Mouse (Mus musculus) skeletal muscle tissue, adult 2 months (tissue): ENCODE measurements around the gene Ugt1a1.
A peak's percentile ranks its signal among the peaks of the same experiment; 100 is the strongest.
"Not testable (repeated sequence)": the region's sequence is repeated elsewhere in the genome, so short reads cannot be mapped to it uniquely, and the experiment has no call there.

Experiments used
- DNase-seq: peaks from one replicate; pipeline ENCODE4 v3.0.0-alpha.2; 2012; ENCODE audit warnings: low read depth, low spot score

Ugt1a1 gene

GRCm38 (mm10) chr1:88211812-88212211, at the start of gene Ugt1a1:
Gene Ugt1a1 (plus strand): TSS chr1:88211959.
- peak; percentile 11 for DNase-seq

DNA sequence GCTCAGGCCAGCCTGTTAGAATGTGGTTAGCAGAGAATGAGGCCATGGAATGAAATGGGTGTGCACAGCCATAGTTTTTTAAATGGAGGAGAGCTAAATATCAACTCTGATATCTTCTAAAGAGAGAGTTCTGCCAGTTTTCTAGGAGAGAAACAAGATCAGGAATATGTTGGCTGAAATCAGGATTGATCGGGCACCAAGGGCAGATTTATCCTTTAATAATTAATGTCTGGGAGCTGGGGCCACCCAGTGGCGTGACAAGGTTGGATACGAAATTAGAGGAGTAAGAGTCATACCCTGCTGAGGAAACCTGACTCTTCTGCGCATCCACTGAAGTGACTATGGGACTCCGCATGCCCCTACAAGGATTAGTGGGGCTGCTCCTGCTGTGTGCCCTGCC, 46.0 kb upstream of the Ugt1a1 start, which contains the start of gene Ugt1a5:
Gene Ugt1a5, plus strand, starts transcription at position 302 of the 400 bp plus-strand sequence.
- no peak for DNase-seq

GRCm38 (mm10) chr1:88172190-88172589, 39.6 kb upstream of the Ugt1a1 start:
- DNase-seq: not testable (repeated sequence)

GRCm38 (mm10) chr1:88179657-88180056, 32.1 kb upstream of the Ugt1a1 start:
- no peak for DNase-seq

- no peak for DNase-seq
Observed at GRCm38 (mm10) chr1:88186325-88186935, 25.3 kb upstream of the Ugt1a1 start.

- DNase-seq: no peak
Observed at GRCm38 (mm10) chr1:88192136-88192535, 19.6 kb upstream of the Ugt1a1 start.

- no peak for DNase-seq
Observed at GRCm38 (mm10) chr1:88195687-88196086, 16.1 kb upstream of the Ugt1a1 start.

GRCm38 (mm10) chr1:88197443-88197842, 14.3 kb upstream of the Ugt1a1 start:
- no peak for DNase-seq

GRCm38 (mm10) chr1:88199996-88200395, 11.8 kb upstream of the Ugt1a1 start:
- DNase-seq: no peak

GRCm38 (mm10) chr1:88200456-88200855, 11.3 kb upstream of the Ugt1a1 start, which contains the start of gene Ugt1a2:
Gene Ugt1a2 (plus strand): TSS chr1:88200601.
- DNase-seq: no peak

DNA sequence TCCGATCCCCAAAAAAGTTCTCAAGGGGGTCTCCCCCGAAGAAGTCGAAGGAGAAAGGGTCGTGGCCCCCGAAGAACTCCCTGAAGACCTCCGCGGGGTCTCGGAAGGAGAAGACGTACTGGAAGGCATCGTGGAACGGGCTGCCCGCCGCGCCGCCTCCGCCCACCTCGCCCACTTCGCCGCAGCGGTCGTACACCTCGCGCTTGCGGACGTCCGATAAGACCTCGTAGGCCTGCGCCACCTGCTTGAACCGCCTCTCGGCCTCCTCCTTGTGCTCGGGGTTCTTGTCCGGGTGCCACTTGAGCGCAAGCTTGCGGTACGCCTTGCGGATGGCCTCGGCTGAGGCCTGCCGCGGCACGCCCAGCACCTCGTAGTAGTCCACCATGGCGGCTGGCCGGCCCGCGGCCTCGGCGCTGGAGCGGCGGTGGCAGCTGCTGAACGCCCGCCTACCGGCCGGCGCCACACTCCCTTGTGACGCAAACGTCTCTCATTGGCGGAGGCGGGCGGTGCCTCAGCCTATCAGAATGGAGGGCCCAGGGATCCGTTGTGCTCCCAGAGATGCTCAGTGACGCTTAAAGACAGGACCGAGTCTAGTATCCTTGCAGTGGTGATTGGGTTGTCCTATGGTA, 6.4 kb upstream of the Ugt1a1 start, which contains the start of gene Dnajb3:
Gene Dnajb3, minus strand, starts transcription at position 489 of the 629 bp plus-strand sequence.
- DNase-seq: peak; percentile 27

DNA sequence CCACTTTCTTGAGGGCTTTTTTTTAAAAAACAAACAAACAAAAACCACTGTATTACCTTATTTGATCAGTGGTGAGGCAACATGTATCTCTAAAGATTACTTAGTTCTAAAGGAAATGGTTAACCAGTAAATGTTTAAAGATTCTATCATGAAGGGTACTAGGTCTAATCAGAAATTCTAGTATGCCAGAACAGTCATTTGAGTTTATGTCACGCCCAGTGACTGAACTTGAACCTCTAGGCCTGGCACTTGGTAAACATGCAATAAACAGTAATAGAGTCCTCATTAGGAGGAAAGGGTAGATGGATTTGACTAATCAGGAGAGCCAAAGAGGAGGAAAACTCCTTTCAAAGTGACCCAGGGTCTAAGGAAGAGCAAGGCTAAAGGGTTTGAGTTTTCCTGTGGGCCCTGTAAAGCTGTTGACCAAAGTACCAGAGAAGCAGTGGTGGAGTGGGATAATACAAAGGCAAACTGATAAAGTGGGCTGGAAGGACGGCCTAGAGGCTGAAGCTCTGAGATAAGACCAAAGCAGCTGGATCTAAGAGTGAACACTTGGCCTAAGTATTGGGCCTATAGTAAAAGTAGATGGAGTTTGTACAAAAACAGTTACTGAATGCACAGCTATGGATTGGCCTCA, 4.8 kb upstream of the Ugt1a1 start:
- DNase-seq: no peak

DNA sequence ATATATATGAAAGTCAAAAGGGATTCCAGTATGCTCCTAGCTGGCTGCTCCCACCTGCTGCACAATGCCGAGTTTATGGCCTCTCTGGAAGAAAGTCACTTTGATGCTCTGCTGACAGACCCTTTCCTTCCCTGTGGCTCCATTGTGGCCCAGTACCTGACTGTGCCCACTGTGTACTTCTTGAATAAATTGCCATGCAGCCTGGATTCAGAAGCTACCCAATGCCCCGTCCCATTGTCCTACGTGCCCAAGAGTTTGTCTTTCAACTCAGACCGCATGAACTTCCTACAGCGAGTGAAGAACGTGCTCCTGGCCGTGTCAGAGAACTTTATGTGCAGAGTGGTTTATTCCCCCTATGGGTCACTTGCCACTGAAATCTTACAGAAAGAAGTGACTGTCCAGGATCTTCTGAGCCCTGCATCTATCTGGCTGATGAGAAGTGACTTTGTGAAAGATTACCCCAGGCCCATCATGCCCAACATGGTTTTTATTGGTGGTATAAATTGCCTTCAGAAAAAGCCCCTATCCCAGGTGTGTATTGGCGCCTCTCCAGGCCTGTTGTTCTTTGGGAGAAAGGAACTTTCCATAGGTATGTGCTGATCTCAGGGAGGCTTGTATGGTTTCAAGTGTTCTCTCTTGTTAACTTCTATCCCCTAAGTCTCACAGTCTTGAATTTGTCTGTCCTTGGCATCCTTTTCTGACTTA, 734 bp downstream of the Ugt1a1 start:
- peak; percentile 14 for DNase-seq

DNA sequence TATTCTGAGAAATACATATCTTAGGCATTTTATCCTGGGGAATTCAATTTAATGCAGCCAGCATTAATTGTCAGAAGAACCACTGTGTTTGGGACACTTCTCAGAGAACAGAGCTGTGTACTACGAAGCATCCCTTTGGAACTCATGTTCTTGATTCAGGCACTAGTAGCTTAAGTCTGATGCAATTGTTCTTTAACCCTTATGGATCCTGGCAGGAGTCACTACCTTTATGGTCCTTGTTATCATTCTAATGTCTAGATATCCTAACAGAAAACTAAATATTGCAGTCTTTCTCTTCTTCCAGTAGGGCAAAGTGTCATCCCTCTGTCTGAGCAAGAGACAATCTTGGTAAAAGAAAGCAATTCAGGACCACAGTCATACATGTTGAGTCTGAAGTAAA, 1.3 kb downstream of the Ugt1a1 start:
- peak; percentile 2 for DNase-seq

DNA sequence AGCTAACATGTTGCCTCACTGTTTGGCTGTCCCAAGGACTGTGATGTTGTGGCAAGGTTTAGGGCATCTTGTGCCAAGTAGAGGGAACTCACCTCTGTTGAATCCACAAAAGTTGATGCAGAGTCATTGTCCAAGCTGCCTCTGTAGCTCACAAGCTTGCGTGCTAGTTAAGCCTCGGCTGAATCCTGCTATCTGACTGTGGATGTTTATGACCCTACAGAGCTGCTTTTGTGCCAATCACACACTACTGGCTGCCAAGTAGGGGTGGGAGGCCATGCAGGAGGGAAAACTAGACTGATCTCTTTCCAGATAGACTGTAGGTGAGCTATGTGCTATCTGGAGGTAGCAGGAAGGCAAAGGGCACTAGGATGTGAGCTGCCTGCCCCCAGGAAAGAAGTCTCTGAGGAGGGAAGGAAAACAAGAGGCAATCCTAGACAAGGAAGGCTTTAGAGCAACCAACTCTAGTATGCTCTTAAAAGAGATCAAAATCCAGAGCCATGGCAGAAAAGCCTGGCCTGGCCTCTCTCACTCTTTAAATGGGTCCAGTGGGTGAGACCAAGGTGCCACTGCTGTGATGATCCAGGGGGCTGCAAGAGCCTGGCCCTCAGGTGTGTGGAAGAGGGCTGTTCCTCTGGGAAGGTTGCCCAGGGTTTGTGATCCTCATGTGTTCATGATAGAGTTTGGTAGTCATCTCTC, 2.2 kb downstream of the Ugt1a1 start:
- DNase-seq: peak; percentile 23

GRCm38 (mm10) chr1:88214462-88214952, 2.7 kb downstream of the Ugt1a1 start:
- DNase-seq: peak; percentile 17

DNA sequence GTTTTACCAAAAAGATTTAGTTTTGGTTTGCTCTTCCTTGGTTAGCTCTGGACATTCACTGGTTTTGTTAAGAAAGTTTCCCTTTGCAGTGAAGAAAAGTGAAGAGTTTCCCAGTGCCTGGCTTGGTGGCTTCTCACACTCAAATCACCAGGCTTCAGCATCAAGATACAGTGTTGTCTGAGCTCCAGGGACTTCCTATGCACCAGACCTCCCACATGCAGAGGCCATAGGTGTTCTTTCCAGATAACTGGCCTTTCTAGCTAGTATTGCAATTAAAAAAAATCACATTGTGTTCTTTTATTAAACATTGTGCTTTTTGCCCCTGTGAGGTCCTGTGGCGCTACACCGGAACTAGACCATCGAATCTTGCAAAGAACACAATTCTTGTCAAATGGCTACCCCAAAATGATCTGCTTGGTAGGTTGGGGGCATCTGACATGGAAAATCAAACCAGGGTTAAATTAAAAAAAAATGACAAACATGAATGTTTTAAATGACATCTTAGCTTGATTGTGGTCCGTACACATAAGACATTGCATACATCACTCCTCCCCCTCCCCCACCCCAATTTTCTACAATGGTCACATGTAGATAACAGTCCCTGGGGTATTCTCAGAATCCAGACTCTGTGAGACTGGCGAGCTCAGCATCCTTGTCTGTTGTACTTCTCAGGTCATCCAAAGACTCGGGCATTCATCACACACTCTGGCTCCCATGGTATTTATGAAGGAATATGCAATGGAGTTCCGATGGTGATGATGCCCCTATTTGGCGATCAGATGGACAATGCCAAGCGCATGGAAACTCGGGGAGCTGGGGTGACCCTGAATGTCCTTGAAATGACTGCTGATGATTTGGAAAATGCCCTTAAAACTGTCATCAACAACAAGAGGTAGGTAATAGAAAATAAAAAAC, 4.0 kb downstream of the Ugt1a1 start:
- DNase-seq: peak; percentile 11

DNA sequence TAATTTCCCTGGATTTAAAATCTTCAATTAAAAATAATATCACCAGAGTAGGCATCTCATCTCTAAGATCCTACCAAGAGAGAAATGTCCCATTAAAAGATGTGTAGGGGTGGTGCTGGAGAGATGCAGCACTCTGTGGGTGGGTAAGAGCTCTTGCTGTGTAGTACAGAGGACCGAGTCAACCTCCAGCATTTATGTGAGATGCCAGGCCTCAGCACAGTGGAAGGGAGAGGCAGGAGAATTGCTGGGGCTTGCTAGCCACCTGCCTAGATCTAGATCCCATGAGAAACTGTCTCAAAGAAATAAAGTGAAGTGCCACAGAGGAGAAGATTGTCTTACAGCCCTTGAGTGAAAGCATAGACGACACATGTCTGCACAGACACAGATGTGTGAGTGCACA, 4.8 kb downstream of the Ugt1a1 start:
- peak; percentile 4 for DNase-seq

DNA sequence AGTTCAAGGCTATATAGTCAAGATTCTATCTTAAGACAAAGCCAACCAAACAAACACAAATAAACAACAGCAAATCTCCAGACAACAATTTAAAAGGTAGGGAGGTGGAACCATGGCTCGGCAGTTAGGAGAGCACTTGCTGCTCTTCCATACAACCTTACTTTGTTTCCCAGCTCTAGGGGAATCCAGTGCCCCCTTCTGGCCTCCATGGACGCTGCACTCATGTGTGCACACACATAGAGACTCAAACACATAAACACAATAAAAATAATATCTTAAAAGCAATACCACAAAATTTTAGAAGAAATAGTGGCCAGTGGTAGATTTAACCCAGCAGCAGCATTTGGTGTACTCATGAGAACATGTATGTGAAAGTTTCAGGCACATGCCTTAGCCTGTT, 5.4 kb downstream of the Ugt1a1 start:
- peak; percentile 3 for DNase-seq

DNA sequence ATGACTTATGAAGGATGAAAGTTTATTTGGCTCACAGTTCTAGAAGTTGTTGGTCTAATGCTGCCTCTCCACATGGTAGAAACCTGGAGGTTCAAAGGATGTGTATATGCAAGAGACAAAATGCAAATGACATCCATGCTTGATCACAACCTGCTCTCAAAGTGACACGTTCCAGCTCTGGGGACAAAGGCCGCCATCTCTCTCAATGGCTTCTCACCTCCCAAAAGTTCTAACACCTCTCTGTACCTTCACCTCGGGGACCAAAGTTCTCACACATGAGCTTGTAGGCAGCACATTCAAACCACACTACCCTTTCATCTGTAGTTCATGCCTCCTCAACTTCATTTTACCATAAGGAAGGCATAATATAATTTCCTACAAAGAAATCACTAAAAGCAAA, 5.8 kb downstream of the Ugt1a1 start:
- DNase-seq: peak; percentile 6
